Mouse (Mus musculus) B cell, adult (primary cell): ENCODE results near the gene Dand5. TPM values are rescaled to one million over a fixed set of nuclear protein-coding genes. Genes with fewer than 3 reads are reported as not detected.

Experiments used
- total RNA-seq: library from RNA; stranded (reverse); gene quantifications from 4 replicates; pipeline ENCODE4 v1.2.4, GENCODE M21; 2023; ENCODE audit not compliant: inconsistent age

Gene Dand5
- total RNA-seq: 2.2 to 3.3 TPM (median 2.8 TPM) in 4 replicates

DNA sequence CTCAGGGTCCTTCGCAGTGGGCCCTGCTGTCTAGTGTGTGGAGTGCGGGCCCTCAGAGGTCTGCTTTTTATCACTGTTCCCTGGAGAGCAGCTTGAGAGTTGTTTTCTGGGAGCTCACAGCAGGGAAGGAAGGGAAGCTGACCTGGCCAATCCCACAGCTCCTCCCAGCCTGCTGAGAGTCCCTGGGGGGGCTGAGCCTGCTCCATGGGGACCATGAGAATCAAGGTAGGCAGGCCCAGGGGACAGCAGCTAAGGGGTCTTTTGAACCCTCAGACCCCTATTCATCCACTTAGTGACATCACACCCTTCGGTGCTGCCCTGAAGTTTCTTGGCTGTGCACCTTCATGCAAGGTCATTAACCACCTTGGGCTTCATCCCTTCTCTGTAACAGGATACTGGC, at the start of gene Dand5:
TSS of gene Dand5 (minus strand) at position 101 of the 400 bp plus-strand sequence.

GRCm38 (mm10) chr8:84871376-84872308, 49.0 kb upstream of the Dand5 start, which contains the start of gene Syce2:
Syce2 (plus strand) TSS chr8:84872111.

DNA sequence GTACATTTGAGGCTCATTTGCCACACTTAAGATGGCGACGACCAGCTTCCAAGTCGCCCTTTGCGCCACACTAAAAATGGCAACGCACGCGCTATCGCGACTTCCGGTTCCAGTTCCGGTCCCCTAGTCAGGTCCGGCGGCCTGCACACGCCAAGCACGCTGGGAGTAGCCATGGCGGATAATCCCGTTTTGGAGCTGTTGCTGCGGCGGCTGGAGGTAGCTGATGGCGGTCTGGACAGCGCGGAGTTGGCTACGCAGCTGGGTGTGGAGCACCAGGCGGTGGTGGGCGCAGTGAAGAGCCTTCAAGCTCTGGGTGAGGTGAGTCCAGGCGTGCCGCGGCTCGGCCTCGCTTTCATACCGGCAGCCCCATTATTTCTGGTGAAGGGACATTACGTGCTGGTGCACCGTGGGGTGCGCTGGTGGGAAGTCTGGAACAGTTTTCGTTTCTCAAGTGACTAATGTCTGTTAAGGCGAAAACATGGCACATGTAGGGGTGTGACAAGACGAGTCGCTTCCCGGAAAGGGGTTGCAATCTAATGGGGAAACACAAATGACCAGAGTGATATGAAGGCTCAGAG, 34.3 kb upstream of the Dand5 start, which contains the start of gene Farsa:
TSS of gene Farsa (plus strand) at position 126 of the 578 bp plus-strand sequence.

GRCm38 (mm10) chr8:84846722-84847572, 24.3 kb upstream of the Dand5 start, which contains the start of gene Calr:
Calr (minus strand) TSS chr8:84846934.

DNA sequence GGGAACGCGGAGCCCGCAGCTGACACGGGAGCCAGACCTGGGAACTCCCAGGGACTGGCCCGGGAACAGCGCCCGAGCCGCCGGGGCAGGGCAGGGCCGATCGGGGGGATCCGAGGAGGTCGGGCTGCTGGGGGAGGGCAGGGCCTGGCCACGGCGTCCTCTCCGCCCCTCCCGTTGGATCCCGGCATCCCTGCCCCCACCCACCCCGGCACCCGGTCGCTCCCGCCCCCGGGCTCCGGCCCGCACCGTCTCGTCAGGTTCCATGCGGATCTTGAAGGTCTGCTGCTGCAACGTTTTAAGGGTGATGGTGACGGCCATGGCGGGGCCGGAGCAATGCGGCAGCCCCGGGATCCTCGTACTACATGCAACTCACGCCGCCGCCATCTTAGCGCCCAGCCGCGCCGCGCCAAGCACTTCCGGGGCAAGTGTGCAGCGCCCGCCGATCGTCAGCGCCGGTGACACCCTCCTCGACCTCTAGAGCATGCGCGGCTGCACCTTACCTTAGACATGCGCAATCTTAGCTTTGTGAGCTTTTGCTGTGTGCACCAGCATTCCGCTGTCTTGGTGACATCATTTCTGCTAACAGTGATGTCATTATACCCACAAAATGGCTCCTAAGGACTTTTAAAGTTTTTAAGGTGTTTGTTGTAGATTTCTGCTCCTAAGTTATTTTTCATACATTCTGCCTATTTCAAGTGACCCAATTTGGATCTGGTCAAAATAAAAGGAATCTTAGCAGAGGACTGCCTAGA, 17.8 kb upstream of the Dand5 start, which contains the start of gene Rad23a:
TSS of gene Rad23a (minus strand) at position 418 of the 752 bp plus-strand sequence.

DNA sequence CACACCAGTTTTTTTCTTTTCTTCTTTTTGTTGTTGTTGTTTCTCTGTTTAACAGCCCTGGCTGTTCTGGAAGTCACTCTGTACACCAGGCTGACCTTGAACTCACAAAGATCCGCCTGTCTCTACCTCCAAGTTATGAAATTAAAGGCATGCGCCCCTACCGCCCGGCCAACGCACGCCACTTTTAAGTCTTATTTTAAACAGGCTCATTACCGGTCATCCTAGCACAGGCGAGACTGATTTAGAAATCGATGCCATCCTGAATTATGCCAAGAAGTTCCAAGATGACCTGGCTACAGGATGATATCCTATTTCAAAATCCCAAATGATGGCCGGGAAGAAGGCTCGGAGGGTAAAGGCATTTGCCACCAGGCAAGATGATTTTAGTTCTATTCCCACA, 8.9 kb upstream of the Dand5 start, which contains the start of gene Gadd45gip1:
TSS of gene Gadd45gip1 (plus strand) at position 33 of the 400 bp plus-strand sequence.

DNA sequence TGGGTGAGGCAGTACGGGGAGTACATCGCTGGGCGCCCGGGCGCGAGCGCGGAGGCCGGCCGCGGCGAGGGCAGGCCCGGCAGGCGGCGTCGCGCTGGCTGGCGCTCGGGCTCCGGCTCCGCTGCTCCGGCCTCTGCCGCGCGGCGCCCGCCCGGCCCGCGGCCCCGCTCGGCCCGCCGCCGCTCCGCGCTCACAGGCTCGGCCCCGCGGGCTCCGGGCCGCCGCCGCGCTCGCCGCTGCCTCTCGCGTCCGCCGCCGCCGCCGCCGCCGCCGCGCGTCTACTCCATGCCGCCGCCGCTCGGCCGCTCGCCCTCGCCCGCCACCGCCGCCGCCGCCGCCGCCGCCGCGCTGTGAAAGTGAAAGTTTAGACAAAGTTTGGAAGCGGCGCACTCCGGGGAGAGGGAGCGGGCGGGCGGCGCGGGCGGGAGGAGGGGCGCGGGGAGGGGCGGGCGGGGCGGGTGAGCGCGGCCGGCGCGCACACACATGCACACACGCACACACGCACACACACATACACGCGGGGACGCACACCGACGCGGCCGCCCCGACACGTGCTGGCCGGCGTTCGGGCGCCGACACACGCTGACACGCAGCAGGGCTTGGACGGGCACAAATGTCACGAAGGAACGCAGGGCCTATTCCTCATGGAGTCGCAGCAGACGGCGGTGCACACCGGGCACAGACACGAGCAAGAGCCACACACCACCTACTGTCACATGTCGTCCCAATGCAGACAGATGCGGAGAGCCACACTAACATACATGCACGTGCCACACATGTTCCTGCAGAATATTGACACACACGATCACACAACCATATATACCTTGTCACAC, 22.4 kb downstream of the Dand5 start, which contains the start of gene Nfix:
TSS of gene Nfix (minus strand) at position 346 of the 833 bp plus-strand sequence.

Other genes starting within 250 kb of the Dand5 start
- gene Ier2, start 160.0 kb downstream of the Dand5 start, total RNA-seq: 211 to 281 TPM (median 245 TPM) in 4 replicates
- 180 to 199 TPM (median 184 TPM) in 4 replicates for gene Trmt1, start 136.5 kb downstream of the Dand5 start, total RNA-seq
- gene Nacc1, start 135.0 kb downstream of the Dand5 start, total RNA-seq: 57.6 to 63.9 TPM (median 60.3 TPM) in 4 replicates
- 129 to 151 TPM (median 133 TPM) in 4 replicates for gene Lyl1, start 121.4 kb downstream of the Dand5 start, total RNA-seq
- gene G430095P16Rik, start 99.8 kb downstream of the Dand5 start, total RNA-seq: not detected in 4 replicates
- gene Nfix, start 22.5 kb downstream of the Dand5 start, total RNA-seq: 1.4 to 4.3 TPM (median 2.8 TPM) in 4 replicates
- 11.4 to 12.8 TPM (median 11.7 TPM) in 4 replicates for gene Gadd45gip1, start 8.7 kb upstream of the Dand5 start, total RNA-seq
- 48.0 to 63.3 TPM (median 61.5 TPM) in 4 replicates for gene Rad23a, start 17.8 kb upstream of the Dand5 start, total RNA-seq
- gene Calr, start 24.1 kb upstream of the Dand5 start, total RNA-seq: 564 to 720 TPM (median 619 TPM) in 4 replicates
- gene Farsa, start 34.2 kb upstream of the Dand5 start, total RNA-seq: 66.8 to 70.5 TPM (median 68.5 TPM) in 4 replicates
- gene Syce2, start 49.3 kb upstream of the Dand5 start, total RNA-seq: 6.1 to 11.9 TPM (median 9.0 TPM) in 4 replicates
- gene Gcdh, start 71.1 kb upstream of the Dand5 start, total RNA-seq: 18.7 to 34.4 TPM (median 31.5 TPM) in 4 replicates
- gene Klf1, start 79.1 kb upstream of the Dand5 start, total RNA-seq: 0.32 to 0.45 TPM in 2 of 4 replicates, not detected in the others
- gene Dnase2a, start 85.7 kb upstream of the Dand5 start, total RNA-seq: 67.4 to 74.5 TPM (median 72.7 TPM) in 4 replicates
- 0.16 to 0.57 TPM (median 0.23 TPM) in 4 replicates for gene Mast1, start 114.5 kb upstream of the Dand5 start, total RNA-seq
- gene Rtbdn, start 124.2 kb upstream of the Dand5 start, total RNA-seq: not detected in 4 replicates
- 2.0 TPM in 1 of 4 replicates, not detected in the others for gene Gm49661, start 146.6 kb upstream of the Dand5 start, total RNA-seq
- gene Prdx2, start 146.8 kb upstream of the Dand5 start, total RNA-seq: 57.4 to 60.7 TPM (median 59.6 TPM) in 4 replicates
- gene Rnaseh2a, start 146.9 kb upstream of the Dand5 start, total RNA-seq: 30.0 to 35.5 TPM (median 33.5 TPM) in 4 replicates
- gene Junb, start 155.9 kb upstream of the Dand5 start, total RNA-seq: 1,539 to 1,702 TPM (median 1,628 TPM) in 4 replicates
- 5.9 to 8.3 TPM (median 6.6 TPM) in 4 replicates for gene Hook2, start 167.8 kb upstream of the Dand5 start, total RNA-seq
- 0.32 TPM in 1 of 4 replicates, not detected in the others for gene Best2, start 191.7 kb upstream of the Dand5 start, total RNA-seq
- 87.6 to 96.1 TPM (median 94.0 TPM) in 4 replicates for gene Asna1, start 202.5 kb upstream of the Dand5 start, total RNA-seq
- 205 to 226 TPM (median 223 TPM) in 4 replicates for gene Trir, start 204.0 kb upstream of the Dand5 start, total RNA-seq
- gene Tnpo2, start 214.1 kb upstream of the Dand5 start, total RNA-seq: 38.8 to 49.7 TPM (median 45.7 TPM) in 4 replicates
- gene Fbxw9, start 237.2 kb upstream of the Dand5 start, total RNA-seq: 14.4 to 17.5 TPM (median 15.4 TPM) in 4 replicates
- 3.0 TPM in 1 of 4 replicates, not detected in the others for gene Gm5741, start 245.2 kb upstream of the Dand5 start, total RNA-seq
- 105 to 138 TPM (median 115 TPM) in 4 replicates for gene Dhps, start 248.9 kb upstream of the Dand5 start, total RNA-seq